Mouse (Mus musculus): ENCODE results near the gene Ccdc152.

- TF ChIP-seq CTCF (IDR thresholded peaks at IDR 0.05; ENCODE audit: control insufficient read depth, insufficient read depth, insufficient read length) (no peak), MYOG (IDR thresholded peaks at IDR 0.05; ENCODE audit: control insufficient read depth, extremely low read depth, insufficient read length) (no peak), MAX (IDR thresholded peaks at IDR 0.05) (no peak), MYOD1 (IDR thresholded peaks at IDR 0.05; ENCODE audit: control insufficient read depth, insufficient read length, low read depth) (no peak)
Observed at GRCm38 (mm10) chr15:3277391-3277790, 25.9 kb downstream of the Ccdc152 start.
